Mouse (Mus musculus) CH12.LX (cell line): ENCODE measurements around the gene Smc4. TPM values are rescaled to one million over a fixed set of nuclear protein-coding genes. Genes with fewer than 3 reads are reported as not detected.

ENCODE experiments used
- DNase-seq: peaks from one replicate; pipeline ENCODE4 v3.0.0-alpha.2; 2013; ENCODE audit errors: extremely low read depth
- H3K27ac ChIP-seq: 2 replicates; pipeline ENCODE4 v1.5.1; 2012; ENCODE audit warnings: low read depth, mild to moderate bottlenecking, control low read depth, moderate library complexity; ENCODE audit not compliant: insufficient read depth
- H3K27me3 ChIP-seq: replicated peaks from 2 replicates; pipeline ENCODE3; 2012; ENCODE audit warnings: inconsistent platforms
- H3K36me3 ChIP-seq, 2 experiments: replicated peaks in 1 of 2; 2 replicates each; pipeline versions ENCODE3 to v1.6.1; 2012; ENCODE audit warnings: inconsistent platforms in 1 of 2, low read length in 1 of 2, mild to moderate bottlenecking in 1 of 2, mixed read lengths in 1 of 2, moderate library complexity in 1 of 2; ENCODE audit not compliant: control insufficient read depth in 1 of 2, insufficient read depth in 1 of 2
- H3K4me1 ChIP-seq, 2 experiments: 2 replicates each; pipeline ENCODE4 v1.6.1; 2012; ENCODE audit warnings: inconsistent platforms in 1 of 2, moderate library complexity in 1 of 2; ENCODE audit not compliant: insufficient read depth in 2 of 2, control insufficient read depth in 1 of 2
- H3K4me2 ChIP-seq: 2 replicates; pipeline ENCODE4 v1.6.1; 2012; ENCODE audit warnings: low read depth, mild to moderate bottlenecking, control low read depth; ENCODE audit not compliant: poor library complexity, insufficient read depth, severe bottlenecking
- H3K4me3 ChIP-seq, 3 experiments: fragments of 150-350 bp in 1 of 3; sonication (generic) in 1 of 3; replicated peaks in 1 of 3; 2 replicates each; pipeline versions ENCODE3 to v1.5.1; 2011 to 2012; ENCODE audit warnings: low read depth in 2 of 3, low read length in 2 of 3, mild to moderate bottlenecking in 2 of 3, moderate library complexity in 2 of 3, control low read depth in 1 of 3, improper control_type of control experiment in 1 of 3, inconsistent platforms in 1 of 3, mixed read lengths in 1 of 3; ENCODE audit not compliant: poor library complexity in 1 of 3
- H3K79me2 ChIP-seq: replicated peaks from 2 replicates; pipeline ENCODE4 v1.6.1; 2012; ENCODE audit warnings: mild to moderate bottlenecking, moderate library complexity; ENCODE audit not compliant: control insufficient read depth, poor library complexity, insufficient read depth, severe bottlenecking; ENCODE audit errors: extremely low read depth
- H3K9ac ChIP-seq: 2 replicates; pipeline ENCODE4 v1.6.1; 2012; ENCODE audit warnings: low read depth, mild to moderate bottlenecking, control low read depth, moderate library complexity; ENCODE audit not compliant: insufficient read depth
- H3K9me3 ChIP-seq: replicated peaks from 2 replicates; pipeline ENCODE3; 2012; ENCODE audit warnings: low read length, inconsistent platforms, mixed read lengths
- CTCF ChIP-seq, 2 experiments: IDR thresholded peaks in 1 of 2; conservative IDR thresholded peaks in 1 of 2; 2 replicates each; pipeline ENCODE4 v1.5.1; 2011 to 2012; ENCODE audit warnings: low read depth in 2 of 2, low read length in 2 of 2, improper control_type of control experiment in 1 of 2, inconsistent platforms in 1 of 2, mild to moderate bottlenecking in 1 of 2, moderate library complexity in 1 of 2
- E2F4 ChIP-seq: IDR thresholded peaks from 2 replicates; pipeline ENCODE4 v1.6.1; 2011; ENCODE audit warnings: low read depth, low read length, improper control_type of control experiment; ENCODE audit not compliant: insufficient replicate concordance
- ETS1 ChIP-seq: conservative IDR thresholded peaks from 2 replicates; pipeline ENCODE4 v1.6.1; 2012; ENCODE audit warnings: low read depth, mild to moderate bottlenecking, inconsistent platforms, low read length, improper control_type of control experiment, moderate library complexity
- JUND ChIP-seq: conservative IDR thresholded peaks from 2 replicates; pipeline ENCODE4 v1.6.1; 2011; ENCODE audit warnings: low read depth, low read length, improper control_type of control experiment
- MAFK ChIP-seq: IDR thresholded peaks from 2 replicates; pipeline ENCODE4 v1.6.1; 2011; ENCODE audit warnings: low read length, improper control_type of control experiment; ENCODE audit not compliant: insufficient replicate concordance
- MEF2A ChIP-seq: IDR thresholded peaks from 2 replicates; pipeline ENCODE4 v1.6.1; 2014; ENCODE audit warnings: low read depth, mild to moderate bottlenecking, inconsistent platforms, low read length, improper control_type of control experiment, borderline replicate concordance
- MYC ChIP-seq: IDR thresholded peaks from 2 replicates; pipeline ENCODE4 v1.6.1; 2011; ENCODE audit warnings: low read depth, mild to moderate bottlenecking, improper control_type of control experiment, low read length
- NRF1 ChIP-seq: IDR thresholded peaks from 2 replicates; pipeline ENCODE4 v1.6.1; 2014; ENCODE audit warnings: low read depth, mild to moderate bottlenecking, inconsistent platforms, low read length, improper control_type of control experiment, moderate library complexity
- POLR2AphosphoS2 ChIP-seq: IDR thresholded peaks from 2 replicates; pipeline ENCODE4 v1.6.1; 2011; ENCODE audit warnings: low read depth, low read length, improper control_type of control experiment
- TCF12 ChIP-seq: IDR thresholded peaks from 2 replicates; pipeline ENCODE4 v1.6.1; 2014; ENCODE audit warnings: low read depth, mild to moderate bottlenecking, inconsistent platforms, low read length, improper control_type of control experiment
- USF1 ChIP-seq: IDR thresholded peaks from 2 replicates; pipeline ENCODE4 v1.6.1; 2014; ENCODE audit warnings: low read depth, mild to moderate bottlenecking, inconsistent platforms, low read length, improper control_type of control experiment
- ZKSCAN1 ChIP-seq: IDR thresholded peaks from 2 replicates; pipeline ENCODE4 v1.6.1; 2012; ENCODE audit warnings: low read depth, inconsistent platforms, low read length, improper control_type of control experiment, borderline replicate concordance
- ZMIZ1 ChIP-seq: IDR thresholded peaks from 2 replicates; pipeline ENCODE4 v1.6.1; 2012; ENCODE audit warnings: low read depth, mild to moderate bottlenecking, inconsistent platforms, low read length, improper control_type of control experiment
- ZNF384 ChIP-seq: IDR thresholded peaks from 2 replicates; pipeline ENCODE4 v1.6.1; 2012; ENCODE audit warnings: low read depth, low read length, improper control_type of control experiment, inconsistent platforms
- dilution Hi-C: fragments of 300-500 bp; cut with MboI; formaldehyde crosslinking; loops from 2 replicates; pipeline ENCODE4 v1.14.3; 2020; ENCODE audit warnings: low sequenced_read_pairs; ENCODE audit not compliant: extremely low pct_unique_long_range_greater_than_20kb, extremely low pct_ligation_motif_present
- in situ Hi-C: fragments of 300-500 bp; cut with MboI; formaldehyde crosslinking; loops from 3 replicates; pipeline ENCODE4 v1.14.3; 2019; ENCODE audit warnings: low sequenced_read_pairs, low pct_ligation_motif_present, low pct_unique_long_range_greater_than_20kb, mixed read lengths
- polyA plus RNA-seq: library from polyadenylated mRNA; unstranded; fragments of >175 nt; gene quantifications from 2 replicates; pipeline ENCODE4 v1.2.1, GENCODE M21; 2012; ENCODE audit warnings: low read depth; ENCODE audit not compliant: insufficient read length
- total RNA-seq, 2 experiments: library from RNA; depleted of rRNA; stranded (reverse); fragments of 300-350 nt in 1 of 2; fragments of >200 nt in 1 of 2; gene quantifications; 2 replicates each; pipeline ENCODE4 v1.2.3; 2012 to 2014

Smc4 gene
- total and polyA plus RNA-seq, 3 experiments: 57.2 to 140 (median 116) TPM

DNA sequence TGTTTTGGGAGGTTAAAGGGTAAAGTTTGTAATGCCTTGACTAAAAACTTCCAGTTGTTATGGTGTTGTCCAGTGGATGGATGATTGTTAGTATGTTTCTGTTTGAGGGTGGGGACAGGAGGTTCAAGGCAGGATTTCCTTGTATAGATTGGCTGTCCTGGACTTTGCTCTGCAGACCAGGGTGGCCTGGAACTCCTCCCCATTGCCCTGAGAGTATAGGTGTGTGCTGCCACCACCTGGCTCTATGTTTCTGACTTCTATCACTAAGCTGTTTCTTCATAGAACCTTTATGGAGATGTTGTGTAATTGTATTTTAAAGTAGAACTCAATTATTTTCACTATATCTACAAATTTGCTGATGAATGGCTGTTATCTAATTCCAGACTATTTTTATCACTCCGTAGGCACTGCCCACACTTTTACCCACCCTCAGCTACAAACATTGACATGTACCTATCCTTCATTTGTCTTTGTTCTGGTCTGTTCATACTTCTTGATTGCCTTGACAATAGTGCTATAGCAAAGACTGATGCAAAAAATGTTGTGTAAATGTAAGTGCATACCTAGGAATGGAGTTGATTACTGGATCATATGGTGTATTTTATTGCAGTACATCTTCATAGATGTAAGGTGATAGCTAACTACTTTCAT, 21.7 kb downstream of the Smc4 start:
- TF ChIP-seq MYC: no peak
- peak in 1 of 2 experiments; percentile 24; a peak in 1 of 4 replicates for TF ChIP-seq CTCF (conservative IDR thresholded peaks at IDR 0.05 in 1 of 2, IDR thresholded peaks at IDR 0.05 in 1 of 2; ENCODE audit: low read depth in 2 of 2, low read length in 2 of 2)
- peak; percentile 79 for TF ChIP-seq ZNF384
- no peak for DNase-seq
- Histone ChIP-seq H3K4me1 (no peaks in the 10 kb centered on the region), H3K9ac (no peak overlapping the region), H3K9me3 (no peaks in the 10 kb centered on the region), H3K4me3 (no peak overlapping the region), H3K79me2 (peaks cover 4% of the 10 kb centered on the region; the same call in 1 of the 2 replicates), H3K4me2 (no peak overlapping the region), H3K27ac (no peak overlapping the region), H3K36me3 (peaks cover 55 to 92% of the 10 kb centered on the region in 2 experiments), H3K27me3 (no peaks in the 10 kb centered on the region)
- dilution Hi-C loops (no loop called here), in situ Hi-C loops (no loop called here)

GRCm38 (mm10) chr3:69040105-69040504, 35.6 kb downstream of the Smc4 start:
- Histone ChIP-seq H3K27me3 (no peaks in the 10 kb centered on the region), H3K9ac (no peak overlapping the region), H3K4me3 (peak overlapping the region in 1 of 3 experiments; percentile 9), H3K9me3 (peaks cover 3% of the 10 kb centered on the region), H3K4me2 (no peak overlapping the region), H3K36me3 (peaks cover 9 to 30% of the 10 kb centered on the region in 2 experiments), H3K79me2 (peaks cover 27% of the 10 kb centered on the region), H3K27ac (no peak overlapping the region), H3K4me1 (peaks cover 0 to 13% of the 10 kb centered on the region in 2 experiments; a peak in 2 of 4 replicates)
- in situ Hi-C loops: no loop called here
- DNase-seq: no peak
- dilution Hi-C loops: no loop called here
- TF ChIP-seq MEF2A (no peak), ZMIZ1 (no peak), ZNF384 (no peak), ZKSCAN1 (no peak), USF1 (no peak), NRF1 (no peak), ETS1 (no peak), E2F4 (no peak), MAFK (no peak), TCF12 (no peak), JUND (no peak), POLR2AphosphoS2 (no peak)
